In the genomic region with DNA sequence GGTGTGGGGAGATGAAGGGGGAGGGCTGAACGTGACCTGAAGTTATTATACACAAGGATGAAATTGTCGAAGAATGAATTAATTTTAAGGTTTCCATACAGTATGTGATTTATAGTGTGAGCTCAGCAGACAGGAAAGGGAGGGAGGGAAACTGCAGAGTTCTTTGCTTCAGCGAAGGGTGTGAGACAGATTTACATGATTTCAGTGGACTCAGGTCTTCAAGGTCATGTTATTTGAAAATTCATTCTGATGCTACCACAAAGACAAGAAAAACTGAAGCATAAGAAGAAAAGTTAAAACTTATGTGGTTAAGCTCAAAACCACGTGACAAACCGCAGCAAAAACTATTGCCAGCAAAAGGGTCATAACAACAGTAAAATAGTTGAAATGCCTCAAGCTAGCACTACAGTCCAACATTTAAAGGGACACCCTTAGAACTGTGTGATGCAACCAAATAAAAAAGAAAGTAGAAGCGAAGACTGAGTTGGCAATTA, we compare ENCODE assay signal across 13 mouse cellular contexts. TPM values are rescaled to one million over a fixed set of nuclear protein-coding genes. Genes with fewer than 3 reads are reported as not detected.
DNase-seq lines count a peak whose midpoint lies in the region; ATAC-seq lines count a peak whose summit lies in the region.
"Had no signal": no experiment of that assay in that cellular context is flagged by ENCODE, and none has a peak within 500 bp of the region (broad histone marks: within the 10 kb centered on the region; RNA-seq: fewer than 3 reads in every experiment).

No protein-coding gene starts in this region.

- no peak overlapping the region for H3K4me3 ChIP-seq in forebrain, embryonic 12.5 days (replicated peaks)
- H3K4me3 ChIP-seq in forebrain, embryonic 11.5 days (ENCODE audit: low read depth, low read length) = no peak overlapping the region
- H3K4me3 ChIP-seq in midbrain, embryonic 11.5 days (ENCODE audit: low read depth, low read length) = no peak overlapping the region
- no peak overlapping the region for H3K4me3 ChIP-seq in midbrain, embryonic 15.5 days
- H3K4me3 ChIP-seq: left cerebral cortex, adult 2 months; liver, embryonic 13.5 days had no signal

- no peak overlapping the region for H3K9ac ChIP-seq in forebrain, embryonic 12.5 days
- H3K9ac ChIP-seq in forebrain, embryonic 11.5 days (ENCODE audit: low read length) = no peak overlapping the region
- H3K9ac ChIP-seq in midbrain, embryonic 11.5 days (ENCODE audit: low read length) = peak overlapping the region; percentile 16; the same call in 1 of the 2 replicates
- H3K9ac ChIP-seq in midbrain, embryonic 15.5 days = no peak overlapping the region
- H3K9ac ChIP-seq: liver, embryonic 13.5 days had no signal

- H3K4me1 ChIP-seq in forebrain, embryonic 12.5 days = peaks cover 27% of the 10 kb centered on the region
- peaks cover 4% of the 10 kb centered on the region for H3K4me1 ChIP-seq in forebrain, embryonic 11.5 days (replicated peaks; ENCODE audit: control insufficient read depth, insufficient read depth, low read length)
- H3K4me1 ChIP-seq in midbrain, embryonic 11.5 days (ENCODE audit: control insufficient read depth, insufficient read depth, low read length) = peaks cover 21% of the 10 kb centered on the region
- peaks cover 13% of the 10 kb centered on the region; the same call in 1 of the 2 replicates for H3K4me1 ChIP-seq in midbrain, embryonic 15.5 days
- H3K4me1 ChIP-seq: liver, embryonic 13.5 days had no signal

- no peaks in the 10 kb centered on the region for H3K36me3 ChIP-seq in forebrain, embryonic 12.5 days (replicated peaks)
- no peaks in the 10 kb centered on the region for H3K36me3 ChIP-seq in forebrain, embryonic 11.5 days (ENCODE audit: control insufficient read depth, insufficient read depth, low read length)
- no peaks in the 10 kb centered on the region for H3K36me3 ChIP-seq in midbrain, embryonic 11.5 days (ENCODE audit: control insufficient read depth, insufficient read depth, low read length)
- no peaks in the 10 kb centered on the region for H3K36me3 ChIP-seq in midbrain, embryonic 15.5 days (replicated peaks)
- H3K36me3 ChIP-seq: liver, embryonic 13.5 days had no signal

- no peak for ATAC-seq in forebrain, embryonic 12.5 days (ENCODE audit: low FRiP score)
- no peak for ATAC-seq in forebrain, embryonic 11.5 days (replicated peaks; ENCODE audit: low FRiP score)
- no peak for ATAC-seq in midbrain, embryonic 11.5 days (ENCODE audit: low FRiP score)
- no peak; the same call in 1 of the 2 replicates for ATAC-seq in midbrain, embryonic 15.5 days (replicated peaks)

- H3K9me3 ChIP-seq in forebrain, embryonic 12.5 days = no peaks in the 10 kb centered on the region
- H3K9me3 ChIP-seq in forebrain, embryonic 11.5 days (ENCODE audit: control insufficient read depth, low read length) = no peaks in the 10 kb centered on the region
- H3K9me3 ChIP-seq in midbrain, embryonic 11.5 days (ENCODE audit: control insufficient read depth, low read length) = no peaks in the 10 kb centered on the region
- no peaks in the 10 kb centered on the region for H3K9me3 ChIP-seq in midbrain, embryonic 15.5 days
- H3K9me3 ChIP-seq: liver, embryonic 13.5 days had no signal

- H3K4me2 ChIP-seq in forebrain, embryonic 12.5 days = no peak overlapping the region
- no peak overlapping the region for H3K4me2 ChIP-seq in forebrain, embryonic 11.5 days (ENCODE audit: low read depth, low read length, severe bottlenecking)
- H3K4me2 ChIP-seq in midbrain, embryonic 11.5 days = no peak overlapping the region
- H3K4me2 ChIP-seq in midbrain, embryonic 15.5 days = no peak overlapping the region
- H3K4me2 ChIP-seq: liver, embryonic 13.5 days had no signal

- H3K27me3 ChIP-seq in forebrain, embryonic 12.5 days = no peaks in the 10 kb centered on the region
- H3K27me3 ChIP-seq in forebrain, embryonic 11.5 days (ENCODE audit: control insufficient read depth, insufficient read depth, low read length) = no peaks in the 10 kb centered on the region
- no peaks in the 10 kb centered on the region for H3K27me3 ChIP-seq in midbrain, embryonic 11.5 days (ENCODE audit: control insufficient read depth, insufficient read depth, low read length)
- no peaks in the 10 kb centered on the region for H3K27me3 ChIP-seq in midbrain, embryonic 15.5 days (replicated peaks)
- H3K27me3 ChIP-seq: liver, embryonic 13.5 days had no signal

- 65% methylated on average over 6 of the region's 6 CpGs for WGBS in forebrain, embryonic 12.5 days
- WGBS in forebrain, embryonic 11.5 days = 65% methylated on average over 6 of the region's 6 CpGs
- 58% methylated on average over 6 of the region's 6 CpGs for WGBS in midbrain, embryonic 11.5 days
- 43% methylated on average over 6 of the region's 6 CpGs for WGBS in midbrain, embryonic 15.5 days

- no peak for DNase-seq in forebrain, embryonic 11.5 days (ENCODE audit: low spot score)
- peak; percentile 83 for DNase-seq in midbrain, embryonic 11.5 days (ENCODE audit: low spot score, missing footprints)
- peak; percentile 61 for DNase-seq in induced T-regulatory cell, adult 2 months (ENCODE audit: low read depth)
- DNase-seq in natural killer cell, adult 2 months (ENCODE audit: low spot score in 2 of 2) = peak; percentile 74 to 75
- DNase-seq in urinary bladder, postnatal 10 days (ENCODE audit: low spot score) = no peak
- DNase-seq in layer of hippocampus, postnatal 36 days = no peak
- DNase-seq: heart, postnatal 36 days; liver, embryonic 13.5 days; lung, postnatal 36 days; thymus, postnatal 36 days had no signal

- H3K27ac ChIP-seq in forebrain, embryonic 12.5 days = peak overlapping the region; percentile 66
- H3K27ac ChIP-seq in forebrain, embryonic 11.5 days (ENCODE audit: low read depth, low read length) = no peak overlapping the region; the same call in 1 of the 2 replicates
- peak overlapping the region; percentile 48; the same call in 1 of the 2 replicates for H3K27ac ChIP-seq in midbrain, embryonic 11.5 days (ENCODE audit: low read depth, low read length)
- no peak overlapping the region for H3K27ac ChIP-seq in midbrain, embryonic 15.5 days
- H3K27ac ChIP-seq: left cerebral cortex, adult 2 months; liver, embryonic 13.5 days had no signal

RNA-seq across cellular contexts. Expression of a gene that starts 3.9 kb away (rescaled TPM):
- polyA plus RNA-seq in forebrain, embryonic 12.5 days (2016; fragmentation: Nextera tagmentation; extraction: Ambion mirVana) = 5.9 and 6.1 TPM in 2 replicates
- polyA plus RNA-seq in forebrain, embryonic 11.5 days (2014; fragmentation: Nextera tagmentation; extraction: Ambion mirVana) = 4.8 and 5.1 TPM in 2 replicates
- 11.1 and 11.2 TPM in 2 replicates for polyA plus RNA-seq in midbrain, embryonic 11.5 days (2014; fragmentation: Nextera tagmentation; extraction: Ambion mirVana)
- 4.3 and 4.8 TPM in 2 replicates for polyA plus RNA-seq in midbrain, embryonic 15.5 days (2015; fragmentation: Nextera tagmentation; extraction: Ambion mirVana)
- 1 to 10 TPM; 3.9 to 4.5 TPM for total RNA-seq in layer of hippocampus, postnatal 36 days (2021)

Comparison
In these comparisons a context has a peak if more than half of its experiments do, and no peak if none do; other contexts are left out.
1. H3K27ac ChIP-seq: peak in forebrain, embryonic 12.5 days (single experiment) and midbrain, embryonic 11.5 days (single experiment); none in forebrain, embryonic 11.5 days (single experiment) and midbrain, embryonic 15.5 days (single experiment).
2. DNase-seq: peak in midbrain, embryonic 11.5 days (single experiment), induced T-regulatory cell, adult 2 months (single experiment) and natural killer cell, adult 2 months (2 of 2); none in forebrain, embryonic 11.5 days (single experiment), urinary bladder, postnatal 10 days (single experiment) and layer of hippocampus, postnatal 36 days (0 of 2).